Mouse (Mus musculus) ovary, postnatal 36 days (tissue): ENCODE data around the gene Vkorc1l1.

Source experiments
- DNase-seq: peaks from one replicate; pipeline ENCODE4 v3.0.0; 2022; ENCODE audit warnings: low spot score, mixed read lengths

Gene Vkorc1l1

GRCm38 (mm10) chr5:130001356-130001987, 59.7 kb downstream of the Vkorc1l1 start:
- DNase-seq = no peak

- DNase-seq = peak; percentile 86
Measured at GRCm38 (mm10) chr5:130002301-130003146, 60.8 kb downstream of the Vkorc1l1 start, which contains the start of gene Gusb. Gusb (minus strand) TSS chr5:130003049.

- no peak for DNase-seq
Measured at GRCm38 (mm10) chr5:130003229-130003628, 61.5 kb downstream of the Vkorc1l1 start.

GRCm38 (mm10) chr5:130007344-130007743, 65.6 kb downstream of the Vkorc1l1 start:
- DNase-seq = no peak

GRCm38 (mm10) chr5:130008034-130008590, 66.3 kb downstream of the Vkorc1l1 start:
- no peak for DNase-seq

- no peak for DNase-seq
Measured at GRCm38 (mm10) chr5:130009784-130010183, 68.0 kb downstream of the Vkorc1l1 start.

- no peak for DNase-seq
Measured at GRCm38 (mm10) chr5:130010961-130011360, 69.2 kb downstream of the Vkorc1l1 start.

GRCm38 (mm10) chr5:130015104-130015503, 73.3 kb downstream of the Vkorc1l1 start:
- no peak for DNase-seq

- DNase-seq = no peak
Measured at GRCm38 (mm10) chr5:130019461-130019860, 77.7 kb downstream of the Vkorc1l1 start.

GRCm38 (mm10) chr5:130021361-130021966, 79.7 kb downstream of the Vkorc1l1 start:
- no peak for DNase-seq

- no peak for DNase-seq
Measured at GRCm38 (mm10) chr5:130022366-130022765, 80.6 kb downstream of the Vkorc1l1 start.

- DNase-seq = no peak
Measured at GRCm38 (mm10) chr5:130023067-130023766, 81.4 kb downstream of the Vkorc1l1 start.

- DNase-seq = peak; percentile 83
Measured at GRCm38 (mm10) chr5:130023767-130024539, 82.2 kb downstream of the Vkorc1l1 start.

- no peak for DNase-seq
Measured at GRCm38 (mm10) chr5:130027134-130027533, 85.4 kb downstream of the Vkorc1l1 start.

- DNase-seq = no peak
Measured at GRCm38 (mm10) chr5:130027696-130028095, 85.9 kb downstream of the Vkorc1l1 start.

GRCm38 (mm10) chr5:130029142-130029897, 87.5 kb downstream of the Vkorc1l1 start, which contains the start of the genes Asl and Crcp:
Asl (minus strand) TSS chr5:130029247.
Crcp (plus strand) TSS chr5:130029290.
- peak; percentile 83 for DNase-seq

GRCm38 (mm10) chr5:130031410-130032390, 89.9 kb downstream of the Vkorc1l1 start:
- DNase-seq = no peak

- no peak for DNase-seq
Measured at GRCm38 (mm10) chr5:130033869-130034268, 92.1 kb downstream of the Vkorc1l1 start.
